Mouse (Mus musculus): ENCODE results near the gene Psd4. TPM values are rescaled to one million over a fixed set of nuclear protein-coding genes. Genes with fewer than 3 reads are reported as not detected.

Psd4 gene
- polyA plus RNA-seq, 1 experiment: under 0.01 TPM

GRCm38 (mm10) chr2:24443256-24443790, 75.9 kb downstream of the Psd4 start:
- Histone ChIP-seq H3ac (ENCODE audit: control insufficient read depth, insufficient read length, low read depth) (no peak overlapping the region), H3K27me3 (ENCODE audit: control insufficient read depth, insufficient read depth, insufficient read length) (no peaks in the 10 kb centered on the region), H3K36me3 (ENCODE audit: control insufficient read depth, insufficient read depth) (no peaks in the 10 kb centered on the region), H3K79me3 (ENCODE audit: low read depth) (no peaks in the 10 kb centered on the region), H3K4me3 (ENCODE audit: insufficient read depth, poor library complexity, severe bottlenecking) (no peak overlapping the region), H3K79me2 (ENCODE audit: control insufficient read depth, insufficient read depth) (no peaks in the 10 kb centered on the region)
- TF ChIP-seq FOSL1 (IDR thresholded peaks at IDR 0.05; ENCODE audit: insufficient read depth, low read length, poor library complexity, severe bottlenecking) (no peak), USF1 (IDR thresholded peaks at IDR 0.05; ENCODE audit: low read depth) (no peak), MYOD1 (IDR thresholded peaks at IDR 0.05; ENCODE audit: control insufficient read depth, insufficient read length, low read depth) (no peak), CEBPB (IDR thresholded peaks at IDR 0.05; ENCODE audit: low read depth) (no peak), MYOG (IDR thresholded peaks at IDR 0.05; ENCODE audit: control insufficient read depth, extremely low read depth, insufficient read length) (no peak), CTCF (IDR thresholded peaks at IDR 0.05; ENCODE audit: control insufficient read depth, insufficient read depth, insufficient read length) (no peak)

- no peak for TF ChIP-seq MAX (IDR thresholded peaks at IDR 0.05)
- TF ChIP-seq FOSL1 (IDR thresholded peaks at IDR 0.05; ENCODE audit: insufficient read depth, low read length, poor library complexity, severe bottlenecking): no peak
- no peak for TF ChIP-seq MYOD1 (IDR thresholded peaks at IDR 0.05; ENCODE audit: control insufficient read depth, insufficient read length, low read depth)
- TF ChIP-seq CTCF (IDR thresholded peaks at IDR 0.05; ENCODE audit: control insufficient read depth, insufficient read depth, insufficient read length): no peak
- no peak for TF ChIP-seq CEBPB (IDR thresholded peaks at IDR 0.05; ENCODE audit: low read depth)
- no peak for TF ChIP-seq USF1 (IDR thresholded peaks at IDR 0.05; ENCODE audit: low read depth)
- H3K36me3 ChIP-seq (ENCODE audit: control insufficient read depth, insufficient read depth): no peaks in the 10 kb centered on the region
- H3K27me3 ChIP-seq (ENCODE audit: control insufficient read depth, insufficient read depth, insufficient read length): no peaks in the 10 kb centered on the region
- H3ac ChIP-seq (ENCODE audit: control insufficient read depth, insufficient read length, low read depth): no peak overlapping the region
- H3K79me2 ChIP-seq (ENCODE audit: control insufficient read depth, insufficient read depth): no peaks in the 10 kb centered on the region
- no peaks in the 10 kb centered on the region for H3K79me3 ChIP-seq (ENCODE audit: low read depth)
- no peak overlapping the region for H3K4me3 ChIP-seq (ENCODE audit: insufficient read depth, poor library complexity, severe bottlenecking)
These were observed 81.7 kb downstream of the Psd4 start for GRCm38 (mm10) chr2:24449111-24449510.

GRCm38 (mm10) chr2:24453206-24453605, 85.8 kb downstream of the Psd4 start:
- no peak for TF ChIP-seq MYOD1 (IDR thresholded peaks at IDR 0.05; ENCODE audit: control insufficient read depth, insufficient read length, low read depth)
- TF ChIP-seq CTCF (IDR thresholded peaks at IDR 0.05; ENCODE audit: control insufficient read depth, insufficient read depth, insufficient read length): no peak
- TF ChIP-seq MAX (IDR thresholded peaks at IDR 0.05): peak; percentile 73
- peak; percentile 92 for TF ChIP-seq FOSL1 (IDR thresholded peaks at IDR 0.05; ENCODE audit: insufficient read depth, low read length, poor library complexity, severe bottlenecking)
- no peak overlapping the region for H3ac ChIP-seq (ENCODE audit: control insufficient read depth, insufficient read length, low read depth)
- H3K4me3 ChIP-seq (ENCODE audit: insufficient read depth, poor library complexity, severe bottlenecking): no peak overlapping the region
- no peaks in the 10 kb centered on the region for H3K79me2 ChIP-seq (ENCODE audit: control insufficient read depth, insufficient read depth)
- no peaks in the 10 kb centered on the region for H3K79me3 ChIP-seq (ENCODE audit: low read depth)
- no peaks in the 10 kb centered on the region for H3K36me3 ChIP-seq (ENCODE audit: control insufficient read depth, insufficient read depth)
- no peaks in the 10 kb centered on the region for H3K27me3 ChIP-seq (ENCODE audit: control insufficient read depth, insufficient read depth, insufficient read length)

GRCm38 (mm10) chr2:24454429-24455011, 87.1 kb downstream of the Psd4 start:
- H3K4me3 ChIP-seq (ENCODE audit: insufficient read depth, poor library complexity, severe bottlenecking): no peak overlapping the region
- TF ChIP-seq MYOG (IDR thresholded peaks at IDR 0.05; ENCODE audit: control insufficient read depth, extremely low read depth, insufficient read length) (no peak), CTCF (IDR thresholded peaks at IDR 0.05; ENCODE audit: control insufficient read depth, insufficient read depth, insufficient read length) (no peak), CEBPB (IDR thresholded peaks at IDR 0.05; ENCODE audit: low read depth) (no peak), MAX (IDR thresholded peaks at IDR 0.05) (no peak), USF1 (IDR thresholded peaks at IDR 0.05; ENCODE audit: low read depth) (no peak), MYOD1 (IDR thresholded peaks at IDR 0.05; ENCODE audit: control insufficient read depth, insufficient read length, low read depth) (no peak), FOSL1 (IDR thresholded peaks at IDR 0.05; ENCODE audit: insufficient read depth, low read length, poor library complexity, severe bottlenecking) (no peak)
- H3K79me2 ChIP-seq (ENCODE audit: control insufficient read depth, insufficient read depth): no peaks in the 10 kb centered on the region
- H3K79me3 ChIP-seq (ENCODE audit: low read depth): no peaks in the 10 kb centered on the region
- no peak overlapping the region for H3ac ChIP-seq (ENCODE audit: control insufficient read depth, insufficient read length, low read depth)
- H3K36me3 ChIP-seq (ENCODE audit: control insufficient read depth, insufficient read depth): no peaks in the 10 kb centered on the region
- H3K27me3 ChIP-seq (ENCODE audit: control insufficient read depth, insufficient read depth, insufficient read length): no peaks in the 10 kb centered on the region

- H3K27me3 ChIP-seq (ENCODE audit: control insufficient read depth, insufficient read depth, insufficient read length): no peaks in the 10 kb centered on the region
These were observed 87.9 kb downstream of the Psd4 start for GRCm38 (mm10) chr2:24455057-24455855.

More at GRCm38 (mm10) chr2:24455057-24455855, 87.9 kb downstream of the Psd4 start:
- Histone ChIP-seq H3K36me3 (ENCODE audit: control insufficient read depth, insufficient read depth) (no peaks in the 10 kb centered on the region), H3K79me2 (ENCODE audit: control insufficient read depth, insufficient read depth) (no peaks in the 10 kb centered on the region), H3K79me3 (ENCODE audit: low read depth) (no peaks in the 10 kb centered on the region), H3K4me3 (ENCODE audit: insufficient read depth, poor library complexity, severe bottlenecking) (no peak overlapping the region), H3ac (ENCODE audit: control insufficient read depth, insufficient read length, low read depth) (no peak overlapping the region)
- no peak for TF ChIP-seq FOSL1 (IDR thresholded peaks at IDR 0.05; ENCODE audit: insufficient read depth, low read length, poor library complexity, severe bottlenecking)
- no peak for TF ChIP-seq MAX (IDR thresholded peaks at IDR 0.05)
- TF ChIP-seq MYOD1 (IDR thresholded peaks at IDR 0.05; ENCODE audit: control insufficient read depth, insufficient read length, low read depth): no peak
- TF ChIP-seq CTCF (IDR thresholded peaks at IDR 0.05; ENCODE audit: control insufficient read depth, insufficient read depth, insufficient read length): no peak
- TF ChIP-seq USF1 (IDR thresholded peaks at IDR 0.05; ENCODE audit: low read depth): no peak
